Mouse (Mus musculus): ENCODE results near the gene Acot9. TPM values are rescaled to one million over a fixed set of nuclear protein-coding genes. Genes with fewer than 3 reads are reported as not detected.

Acot9 gene
- polyA plus RNA-seq, 1 experiment from 2014 or later, result 25.2 TPM

DNA sequence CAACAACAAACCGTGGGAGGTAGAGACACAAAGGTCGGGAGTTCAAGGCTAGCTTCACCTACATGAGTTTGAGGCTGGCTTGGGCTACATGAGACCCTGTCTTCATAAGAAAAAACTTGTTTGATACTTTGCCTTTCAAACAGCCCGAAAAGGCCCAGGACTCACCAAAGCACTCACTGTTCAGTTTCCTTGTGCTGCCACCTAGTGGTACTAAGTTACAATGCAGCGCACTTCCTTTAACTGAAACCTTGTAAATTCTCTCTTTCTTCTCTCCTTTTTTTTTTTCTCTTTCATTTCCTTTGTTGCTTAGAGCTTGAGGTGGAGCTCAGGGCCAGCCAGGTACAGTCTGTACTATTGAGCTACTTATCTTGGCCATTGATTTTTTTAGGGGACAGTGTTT lies 55.8 kb downstream of the Acot9 start:
- Histone ChIP-seq H3K36me3 (no peaks in the 10 kb centered on the region), H3K9me3 (no peaks in the 10 kb centered on the region), H3K4me2 (no peak overlapping the region), H3K4me1 (replicated peaks) (no peaks in the 10 kb centered on the region), H3K27ac (no peak overlapping the region), H3K4me3 (replicated peaks) (no peak overlapping the region), H3K9ac (replicated peaks) (no peak overlapping the region), H3K27me3 (no peaks in the 10 kb centered on the region)
- WGBS, result 44% methylated on average over 4 of the region's 4 CpGs
- ATAC-seq (ENCODE audit: insufficient number of reproducible peaks, insufficient read depth, low FRiP score, low TSS enrichment, low read depth), result no peak

DNA sequence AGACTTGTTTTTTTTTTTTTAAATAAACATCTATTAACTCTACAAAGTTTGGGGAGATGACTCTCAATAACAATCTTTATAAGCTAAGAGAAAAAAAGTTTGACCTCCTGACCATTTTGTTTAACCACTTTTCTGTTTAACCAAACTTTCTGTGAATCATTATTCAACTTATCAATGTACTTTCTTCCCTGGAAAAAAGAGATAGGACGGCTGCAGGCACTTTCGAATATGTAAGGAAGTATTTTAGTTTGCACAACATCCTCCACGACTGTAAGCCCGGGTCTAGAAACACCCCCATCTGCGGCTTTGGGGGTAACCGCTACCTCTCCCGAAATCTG lies 75.3 kb downstream of the Acot9 start:
- Histone ChIP-seq H3K36me3 (peaks cover 5% of the 10 kb centered on the region), H3K27me3 (no peaks in the 10 kb centered on the region), H3K9ac (replicated peaks) (peak overlapping the region; percentile 73), H3K27ac (no peak overlapping the region), H3K4me2 (peak overlapping the region; percentile 49), H3K4me3 (replicated peaks) (peak overlapping the region; percentile 54), H3K4me1 (replicated peaks) (peaks cover 4% of the 10 kb centered on the region; the same call in 1 of the 2 replicates), H3K9me3 (no peaks in the 10 kb centered on the region)
- ATAC-seq (ENCODE audit: insufficient number of reproducible peaks, insufficient read depth, low FRiP score, low TSS enrichment, low read depth), result no peak
- WGBS, result 17% methylated on average over 7 of the region's 7 CpGs

DNA sequence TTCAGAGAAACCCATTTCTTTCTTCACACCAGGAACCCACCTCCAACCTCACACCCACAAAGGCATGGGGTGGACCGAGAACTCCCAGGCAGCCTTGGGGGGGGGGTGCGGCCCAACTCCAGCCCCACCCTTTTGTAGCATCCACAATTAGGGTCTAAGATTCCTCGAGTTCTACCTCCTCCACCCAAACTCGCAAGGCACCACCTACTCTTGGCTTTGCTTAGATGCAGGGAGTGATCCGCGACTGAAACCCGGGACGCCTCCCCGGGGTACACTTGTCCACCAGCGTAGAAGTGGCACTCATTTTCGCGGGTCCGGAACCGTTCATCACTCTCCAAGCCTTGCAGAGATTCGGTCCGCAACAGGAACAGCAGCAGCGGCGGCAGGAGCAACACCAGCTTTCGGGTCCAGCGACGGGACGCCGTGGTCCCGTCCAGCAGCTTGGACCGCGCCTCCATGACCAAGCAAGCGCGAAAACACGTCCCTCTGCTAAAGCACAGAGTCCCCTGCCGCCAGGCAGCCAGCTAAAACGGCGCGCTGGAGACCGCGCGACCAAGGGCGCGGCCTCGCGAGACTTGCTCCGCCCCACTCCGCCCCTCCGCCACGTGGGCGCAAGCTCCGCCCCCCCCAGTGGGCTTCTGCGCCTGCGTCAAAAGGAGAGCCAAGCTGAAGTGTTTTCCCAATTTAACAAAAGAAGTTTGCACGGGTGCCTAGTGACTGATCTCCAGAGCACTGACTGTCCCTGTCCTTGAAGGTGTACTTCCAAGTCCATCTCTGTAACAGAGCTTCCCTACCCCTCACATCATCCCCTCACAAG lies 75.9 kb downstream of the Acot9 start:
- ATAC-seq (ENCODE audit: insufficient number of reproducible peaks, insufficient read depth, low FRiP score, low TSS enrichment, low read depth), result peak; percentile 95
- H3K4me2 ChIP-seq, result peak overlapping the region; percentile 49
- H3K36me3 ChIP-seq, result no peaks in the 10 kb centered on the region
- H3K4me1 ChIP-seq (replicated peaks), result peaks cover 4% of the 10 kb centered on the region; the same call in 1 of the 2 replicates
- H3K4me3 ChIP-seq (replicated peaks), result peak overlapping the region; percentile 54
- WGBS, result 19% methylated on average over 49 of the region's 49 CpGs
- peak overlapping the region; percentile 88 for H3K27ac ChIP-seq
- no peaks in the 10 kb centered on the region for H3K27me3 ChIP-seq
- H3K9me3 ChIP-seq, result no peaks in the 10 kb centered on the region
- peak overlapping the region; percentile 73 for H3K9ac ChIP-seq (replicated peaks)

DNA sequence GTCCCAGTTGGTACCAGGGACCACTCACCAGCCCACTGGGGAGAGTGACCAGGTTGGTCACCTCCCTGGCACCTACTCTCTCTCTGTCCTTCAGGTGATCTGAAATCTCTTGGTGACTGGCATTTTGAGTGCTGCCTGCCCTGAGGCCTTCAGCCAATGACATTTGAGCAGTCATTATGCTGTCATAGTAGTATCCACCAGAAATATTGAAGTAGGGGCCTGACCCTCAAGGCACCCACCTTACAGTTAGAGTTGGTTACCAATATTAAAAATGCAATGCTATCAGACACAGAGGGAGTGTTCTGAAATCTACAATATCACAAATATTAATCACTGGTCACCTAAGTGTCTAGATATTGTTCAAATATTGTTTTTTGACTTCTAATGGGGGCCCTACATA lies 78.4 kb downstream of the Acot9 start, which contains the start of gene Prdx4:
Gene Prdx4 (minus strand): TSS at position 101 of the 400 bp plus-strand sequence.
- Histone ChIP-seq H3K4me1 (replicated peaks) (peaks cover 4% of the 10 kb centered on the region; the same call in 1 of the 2 replicates), H3K27ac (no peak within 1 kb of the TSS), H3K27me3 (no peaks in the 10 kb centered on the region), H3K4me3 (replicated peaks) (no peak within 1 kb of the TSS), H3K9me3 (no peaks in the 10 kb centered on the region), H3K9ac (replicated peaks) (no peak within 1 kb of the TSS), H3K36me3 (no peaks in the 10 kb centered on the region), H3K4me2 (no peak within 1 kb of the TSS)
- no peak for ATAC-seq (ENCODE audit: insufficient number of reproducible peaks, insufficient read depth, low FRiP score, low TSS enrichment, low read depth)

DNA sequence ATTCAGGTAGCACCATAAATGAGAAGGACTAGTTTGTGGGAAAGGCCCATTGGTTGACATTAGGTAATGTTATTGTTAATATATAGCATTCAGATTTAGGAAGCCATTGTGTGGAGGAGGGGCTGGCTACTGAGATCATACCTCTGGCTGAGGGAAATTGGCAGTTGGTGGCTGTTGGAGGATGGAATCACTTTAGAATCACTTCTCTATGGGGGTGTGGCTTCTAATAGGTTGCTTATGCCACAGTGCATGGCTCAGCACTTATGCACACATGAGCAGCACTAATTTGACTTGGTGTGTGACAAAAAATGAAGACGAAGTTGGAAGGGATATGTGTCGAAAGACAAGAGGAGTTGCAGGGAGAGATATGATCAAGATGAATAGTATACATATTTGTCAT lies 84.0 kb downstream of the Acot9 start:
- WGBS, result 87% methylated on average over 2 of the region's 2 CpGs
- no peak overlapping the region for H3K9ac ChIP-seq (replicated peaks)
- ATAC-seq (ENCODE audit: insufficient number of reproducible peaks, insufficient read depth, low FRiP score, low TSS enrichment, low read depth), result no peak

More for the DNA sequence above, 84.0 kb downstream of the Acot9 start:
- no peaks in the 10 kb centered on the region for H3K9me3 ChIP-seq
- no peaks in the 10 kb centered on the region for H3K4me1 ChIP-seq (replicated peaks)
- H3K4me2 ChIP-seq, result no peak overlapping the region
- H3K27me3 ChIP-seq, result no peaks in the 10 kb centered on the region
- no peaks in the 10 kb centered on the region for H3K36me3 ChIP-seq
- H3K27ac ChIP-seq, result no peak overlapping the region
- H3K4me3 ChIP-seq (replicated peaks), result no peak overlapping the region

Other genes with a start within 250 kb of the Acot9 start
- not detected in 2 replicates for gene Magea5, start 199.3 kb upstream of the Acot9 start, polyA plus RNA-seq (2016; fragmentation: Nextera tagmentation; extraction: Ambion mirVana)
- not detected in 2 replicates for gene Magea1, start 172.7 kb upstream of the Acot9 start, polyA plus RNA-seq (2016; fragmentation: Nextera tagmentation; extraction: Ambion mirVana)
- gene Magea2, start 168.8 kb upstream of the Acot9 start, polyA plus RNA-seq (2016; fragmentation: Nextera tagmentation; extraction: Ambion mirVana), result not detected in 2 replicates
- not detected in 2 replicates for gene Cldn34b2, start 134.0 kb upstream of the Acot9 start, polyA plus RNA-seq (2016; fragmentation: Nextera tagmentation; extraction: Ambion mirVana)
- gene Sat1, start 46.0 kb upstream of the Acot9 start, polyA plus RNA-seq (2016; fragmentation: Nextera tagmentation; extraction: Ambion mirVana), result 84.3 and 88.1 TPM in 2 replicates
- 253 and 267 TPM in 2 replicates for gene Prdx4, start 78.3 kb downstream of the Acot9 start, polyA plus RNA-seq (2016; fragmentation: Nextera tagmentation; extraction: Ambion mirVana)

All from limb, embryonic 12.5 days (tissue).